Mouse (Mus musculus) neural tube, embryonic 13.5 days (tissue): Measurements from ENCODE around the gene Slc26a10. TPM values are rescaled to one million over a fixed set of nuclear protein-coding genes. Genes with fewer than 3 reads are reported as not detected.
A peak's percentile ranks its signal among the peaks of the same experiment; 100 is the strongest.
"Not testable (repeated sequence)": the region's sequence is repeated elsewhere in the genome, so short reads cannot be mapped to it uniquely, and the experiment has no call there.

Source experiments
- ATAC-seq: fragments of 200-750 bp; cut with Nextera tagmentation; 2 replicates; pipeline ENCODE4 v1.8.0; 2017; ENCODE audit warnings: low read depth, mild to moderate bottlenecking, moderate TSS enrichment, moderate library complexity
- H3K27ac ChIP-seq: fragments of 300-500 bp; sonication (generic); replicated peaks from 2 replicates; pipeline ENCODE4 v1.5.1; 2015; ENCODE audit warnings: moderate library complexity, mild to moderate bottlenecking, inconsistent platforms
- H3K27me3 ChIP-seq: fragments of 300-500 bp; sonication (generic); 2 replicates; pipeline ENCODE4 v1.6.1; 2015; ENCODE audit warnings: mild to moderate bottlenecking, inconsistent platforms
- H3K36me3 ChIP-seq: fragments of 300-500 bp; sonication (generic); 2 replicates; pipeline ENCODE4 v1.6.1; 2015; ENCODE audit warnings: mild to moderate bottlenecking, inconsistent platforms
- H3K4me1 ChIP-seq: fragments of 300-500 bp; sonication (generic); replicated peaks from 2 replicates; pipeline ENCODE4 v1.6.1; 2015; ENCODE audit warnings: inconsistent platforms
- H3K4me2 ChIP-seq: fragments of 300-500 bp; sonication (generic); 2 replicates; pipeline ENCODE4 v1.6.1; 2015; ENCODE audit warnings: inconsistent platforms, mild to moderate bottlenecking, moderate library complexity
- H3K4me3 ChIP-seq: fragments of 300-500 bp; sonication (generic); 2 replicates; pipeline ENCODE4 v1.5.1; 2015; ENCODE audit warnings: mild to moderate bottlenecking, inconsistent platforms
- H3K9ac ChIP-seq: fragments of 300-500 bp; sonication (generic); 2 replicates; pipeline ENCODE4 v1.6.1; 2015; ENCODE audit warnings: moderate library complexity, mild to moderate bottlenecking, inconsistent platforms
- H3K9me3 ChIP-seq: fragments of 300-500 bp; sonication (generic); 2 replicates; pipeline ENCODE4 v1.6.1; 2016; ENCODE audit warnings: inconsistent platforms
- WGBS: fragments of 180-500 bp; shearing (Covaris S2); methylation state at CpG from one replicate; pipeline ENCODE4 v1.1.7; 2015; 5-methylcytosine and 5-hydroxymethylcytosine counted together
- polyA plus RNA-seq: library from polyadenylated mRNA; unstranded; fragments of >200 nt; fragmentation: Nextera tagmentation; extraction: Ambion mirVana; gene quantifications from 2 replicates; pipeline ENCODE4 v1.2.1, GENCODE M21; 2015

Slc26a10 gene
- polyA plus RNA-seq, 1 experiment from 2014 or later = 0.93 TPM

DNA sequence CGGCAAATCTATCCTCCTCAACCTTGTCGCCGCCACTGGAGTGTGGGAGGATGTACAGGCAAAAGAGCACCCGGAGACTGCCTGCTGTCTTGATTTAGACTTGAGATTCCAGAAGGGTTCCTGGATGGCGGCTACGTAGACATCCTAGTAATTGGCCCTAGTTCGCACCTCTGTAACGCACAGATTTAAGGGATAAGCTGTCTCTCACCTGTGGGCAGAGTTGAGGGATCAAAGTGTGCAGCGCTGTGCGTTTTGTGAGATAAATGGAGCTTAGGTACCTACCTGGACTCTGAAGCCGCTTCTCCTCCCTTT is 14.1 kb downstream of the Slc26a10 start:
- 0 out of 2 replicates have a peak, but pooled peaks have one; percentile 1 for ATAC-seq
- H3K9ac ChIP-seq = peak overlapping the region; percentile 98
- H3K36me3 ChIP-seq = peaks cover 20% of the 10 kb centered on the region
- H3K4me3 ChIP-seq = peak overlapping the region; percentile 83
- peak overlapping the region; percentile 95 for H3K4me2 ChIP-seq
- peaks cover 62% of the 10 kb centered on the region for H3K27me3 ChIP-seq
- H3K9me3 ChIP-seq = no peaks in the 10 kb centered on the region
- peaks cover 49% of the 10 kb centered on the region for H3K4me1 ChIP-seq
- 2% methylated on average over 11 of the region's 11 CpGs for WGBS
- H3K27ac ChIP-seq = peak overlapping the region; percentile 91

DNA sequence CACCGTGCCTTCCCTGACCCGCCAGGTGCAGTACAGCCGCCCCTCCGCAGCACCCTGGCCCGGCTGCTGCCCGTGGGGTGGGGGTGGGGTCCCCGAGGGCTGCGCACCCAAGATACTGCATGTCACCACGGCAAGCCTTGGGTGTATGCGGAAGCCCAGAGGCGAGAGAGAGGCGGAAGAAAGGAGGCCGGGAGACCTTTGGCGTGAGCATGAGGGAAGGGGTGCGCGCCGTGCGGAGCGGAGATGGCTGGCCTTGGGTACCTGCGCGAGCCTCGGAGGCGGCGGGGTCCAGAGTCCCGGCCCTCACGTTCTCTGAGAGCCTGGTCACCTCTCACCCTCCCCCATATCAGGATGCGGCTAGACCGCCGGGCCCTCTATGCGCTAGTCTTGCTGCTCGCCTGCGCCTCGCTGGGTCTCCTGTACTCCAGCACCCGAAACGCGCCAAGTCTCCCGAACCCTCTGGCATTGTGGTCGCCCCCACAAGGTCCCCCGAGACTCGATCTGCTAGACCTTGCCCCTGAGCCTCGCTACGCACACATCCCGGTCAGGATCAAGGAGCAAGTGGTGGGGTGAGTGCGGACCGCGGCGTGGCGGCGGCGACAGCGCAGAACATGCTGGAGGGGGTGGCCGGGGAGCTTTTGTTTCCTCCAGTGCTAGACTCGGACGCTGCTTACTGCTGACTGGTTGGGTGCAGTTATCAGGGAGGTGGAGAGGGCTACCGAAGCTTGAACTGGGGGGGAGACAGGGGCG is 14.6 kb downstream of the Slc26a10 start:
- peak; percentile 63 for ATAC-seq
- H3K36me3 ChIP-seq = peaks cover 18% of the 10 kb centered on the region
- H3K4me2 ChIP-seq = peak overlapping the region; percentile 95
- H3K4me1 ChIP-seq = peaks cover 46% of the 10 kb centered on the region
- peak overlapping the region; percentile 83 for H3K4me3 ChIP-seq
- H3K9ac ChIP-seq = peak overlapping the region; percentile 98
- under 1% methylated on average over 56 of the region's 56 CpGs for WGBS
- H3K27ac ChIP-seq = peak overlapping the region; percentile 91
- peaks cover 57% of the 10 kb centered on the region for H3K27me3 ChIP-seq
- H3K9me3 ChIP-seq = no peaks in the 10 kb centered on the region

DNA sequence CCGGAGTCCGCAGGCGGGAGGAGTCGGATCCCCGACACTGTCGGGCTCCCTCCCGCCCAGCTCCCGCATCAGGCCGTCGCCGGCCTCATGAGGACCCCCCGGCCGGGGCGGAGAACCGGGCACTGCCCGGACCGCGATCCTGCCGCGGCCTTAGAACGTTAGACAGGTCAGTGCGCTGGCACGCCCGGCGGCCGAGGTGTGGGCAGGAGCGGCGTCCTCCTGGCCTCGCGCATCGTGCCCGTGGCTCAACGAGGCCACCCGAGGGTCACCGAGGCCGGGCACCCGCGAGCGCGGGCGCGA is 15.1 kb downstream of the Slc26a10 start:
- Histone ChIP-seq H3K36me3 (peaks cover 18% of the 10 kb centered on the region), H3K4me1 (peaks cover 41% of the 10 kb centered on the region), H3K27ac (peak overlapping the region; percentile 91), H3K4me3 (peak overlapping the region; percentile 83), H3K4me2 (peak overlapping the region; percentile 95), H3K27me3 (peaks cover 52% of the 10 kb centered on the region), H3K9me3 (no peaks in the 10 kb centered on the region), H3K9ac (peak overlapping the region; percentile 98)
- WGBS = under 1% methylated on average over 31 of the region's 42 CpGs
- ATAC-seq = peak; percentile 43; the same call in 1 of the 2 replicates

DNA sequence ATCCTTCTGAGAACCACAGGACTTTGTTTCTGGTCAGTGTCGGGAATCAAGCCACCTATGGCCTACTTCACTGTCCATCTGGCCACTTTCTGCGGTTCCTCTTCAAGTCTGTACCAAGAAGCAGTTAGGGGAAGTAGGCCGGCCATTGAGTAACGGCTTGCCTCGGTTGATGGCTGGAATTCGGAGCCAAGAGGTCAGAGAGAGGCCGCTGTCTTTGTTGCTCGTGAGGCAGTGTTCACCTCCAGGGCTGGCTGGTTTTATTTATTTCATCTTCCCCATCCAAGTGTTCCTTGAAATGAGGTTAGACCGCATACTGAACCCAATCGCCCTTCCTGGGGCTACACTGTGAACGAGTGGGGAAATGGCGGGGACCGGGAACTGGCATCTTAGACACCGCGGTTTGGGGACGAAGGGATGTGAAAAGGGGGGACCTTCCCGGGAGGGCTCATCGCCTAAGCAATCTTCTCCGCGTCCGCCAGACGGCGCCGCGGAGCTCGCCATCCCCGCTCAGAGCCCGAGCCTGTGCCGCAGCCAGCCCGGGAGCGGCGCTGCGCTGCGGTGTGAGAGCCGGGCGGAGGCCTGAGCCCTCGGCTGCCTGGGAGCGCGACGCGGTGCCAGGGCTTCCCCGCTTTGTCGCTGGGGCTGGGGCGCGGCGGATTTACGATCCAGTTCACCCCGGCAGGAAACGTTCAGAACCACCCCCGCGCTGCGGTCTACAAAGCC is 15.7 kb downstream of the Slc26a10 start, which contains the start of gene B4galnt1:
TSS of gene B4galnt1 (plus strand) at position 595 of the 723 bp plus-strand sequence.
- Histone ChIP-seq H3K4me2 (peak within 1 kb of the TSS; percentile 95), H3K4me3 (peak within 1 kb of the TSS; percentile 83), H3K9me3 (no peaks in the 10 kb centered on the region), H3K4me1 (peaks cover 36% of the 10 kb centered on the region), H3K9ac (peak within 1 kb of the TSS; percentile 98), H3K27ac (peak within 1 kb of the TSS; percentile 91), H3K36me3 (peaks cover 15% of the 10 kb centered on the region), H3K27me3 (peaks cover 46% of the 10 kb centered on the region)
- ATAC-seq = peak; percentile 90
- 2% methylated on average over 51 of the region's 52 CpGs for WGBS

DNA sequence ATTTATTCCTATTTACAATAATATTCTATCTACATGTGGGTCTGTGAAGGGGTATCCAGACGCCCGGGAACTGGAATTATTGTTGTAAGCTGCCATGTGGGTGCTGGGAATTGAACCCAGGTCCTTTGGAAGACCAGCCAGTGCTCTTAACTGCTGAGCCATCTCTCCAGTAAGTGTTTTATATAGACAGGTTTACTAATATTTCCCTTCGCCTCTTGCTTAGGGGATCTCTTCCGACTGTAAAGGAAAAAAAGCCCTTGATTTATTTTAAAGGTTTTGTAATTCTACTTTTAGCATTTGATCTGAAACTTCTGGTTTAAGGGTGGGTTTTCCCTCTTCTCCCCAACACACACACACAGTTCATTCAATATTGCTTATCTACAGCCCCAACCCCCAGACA is 16.3 kb downstream of the Slc26a10 start:
- H3K9ac ChIP-seq = peak overlapping the region; percentile 98

DNA sequence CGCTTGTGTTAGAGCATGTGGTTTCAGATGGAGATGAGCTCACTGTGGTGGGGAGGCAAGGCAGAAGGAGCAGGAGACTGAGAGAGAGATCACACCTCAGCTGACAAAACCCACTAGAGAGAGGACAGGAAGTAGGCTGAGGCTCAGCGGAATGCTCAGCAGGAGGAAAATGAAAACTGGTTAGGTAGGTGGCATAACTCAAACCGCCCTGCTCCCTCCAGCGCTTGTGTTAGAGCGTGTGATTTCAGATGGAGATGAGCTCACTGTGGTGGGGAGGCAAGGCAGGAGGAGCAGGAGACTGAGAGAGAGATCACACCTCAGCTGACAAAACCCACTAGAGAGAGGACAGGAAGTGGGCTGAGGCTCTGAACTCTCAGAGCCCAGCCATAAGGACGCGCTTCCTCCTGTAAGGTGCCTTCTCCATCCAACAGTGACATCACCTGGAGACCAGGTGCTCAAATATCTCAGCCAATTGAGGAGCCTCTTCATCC is 17.6 kb downstream of the Slc26a10 start:
- not testable (repeated sequence) for H3K9ac ChIP-seq, H3K27ac ChIP-seq, H3K9me3 ChIP-seq, H3K4me3 ChIP-seq, H3K36me3 ChIP-seq, H3K4me2 ChIP-seq, ATAC-seq
- H3K27me3 ChIP-seq = peaks cover 27% of the 10 kb centered on the region
- WGBS = 68% methylated on average over 7 of the region's 7 CpGs
- H3K4me1 ChIP-seq = peaks cover 28% of the 10 kb centered on the region

More for the DNA sequence above, 16.3 kb downstream of the Slc26a10 start:
- Histone ChIP-seq H3K9me3 (no peaks in the 10 kb centered on the region), H3K4me2 (peak overlapping the region; percentile 95), H3K4me1 (peaks cover 31% of the 10 kb centered on the region), H3K4me3 (peak overlapping the region; percentile 83), H3K27ac (peak overlapping the region; percentile 91; the same call in 1 of the 2 replicates), H3K36me3 (peaks cover 9% of the 10 kb centered on the region), H3K27me3 (peaks cover 40% of the 10 kb centered on the region)
- 95% methylated on average over 4 of the region's 4 CpGs for WGBS
- ATAC-seq = no peak

DNA sequence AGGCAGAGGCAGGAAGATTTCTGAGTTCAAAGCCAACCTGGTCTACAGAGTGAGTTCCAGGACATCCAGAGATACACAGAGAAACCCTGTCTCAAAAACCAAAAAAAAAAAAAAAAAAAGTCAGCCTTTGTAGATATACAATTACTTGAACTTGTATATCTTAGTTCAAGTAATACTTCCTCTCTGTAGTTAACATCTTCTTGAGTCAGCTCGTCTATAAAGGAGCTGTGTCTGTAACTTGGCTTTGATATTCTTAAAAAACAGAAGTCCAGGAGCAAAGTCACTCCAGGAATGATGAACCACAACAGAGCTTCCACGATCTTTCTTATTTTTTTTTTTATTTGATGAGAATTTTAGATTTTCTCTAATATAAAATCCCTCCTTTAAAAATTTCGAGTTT is 19.7 kb downstream of the Slc26a10 start:
- 75% methylated on average over 3 of the region's 3 CpGs for WGBS
- ATAC-seq = no peak
- Histone ChIP-seq H3K27me3 (peaks cover 8% of the 10 kb centered on the region; the same call in 1 of the 2 replicates), H3K4me2 (no peak overlapping the region), H3K27ac (no peak overlapping the region), H3K9ac (no peak overlapping the region), H3K4me3 (no peak overlapping the region), H3K36me3 (no peaks in the 10 kb centered on the region), H3K4me1 (peaks cover 11% of the 10 kb centered on the region), H3K9me3 (no peaks in the 10 kb centered on the region)

DNA sequence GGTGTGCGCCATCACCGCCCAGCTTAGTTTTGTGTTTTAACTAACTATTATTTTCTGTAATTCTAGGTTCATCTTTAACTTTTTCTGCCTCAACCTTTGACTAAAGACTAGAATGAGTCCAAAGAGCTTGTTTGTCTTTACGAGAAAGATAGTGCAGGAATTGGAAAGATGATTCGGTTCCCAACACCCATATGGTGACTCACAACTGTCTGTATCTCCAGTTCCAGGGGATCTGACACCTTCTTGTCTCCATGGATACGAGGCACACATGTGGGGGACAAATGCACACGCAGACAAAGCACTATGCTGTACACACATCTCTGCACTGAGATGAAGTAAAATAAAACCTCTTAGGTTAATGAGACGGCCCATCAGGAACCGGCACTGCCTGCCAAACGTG is 20.4 kb downstream of the Slc26a10 start:
- H3K4me3 ChIP-seq = no peak overlapping the region
- no peak overlapping the region for H3K27ac ChIP-seq
- no peak overlapping the region for H3K9ac ChIP-seq
- 0 out of 2 replicates have a peak, but pooled peaks cover 5% of the 10 kb centered on the region for H3K27me3 ChIP-seq
- 84% methylated on average over 9 of the region's 9 CpGs for WGBS
- H3K9me3 ChIP-seq = no peaks in the 10 kb centered on the region
- ATAC-seq = no peak
- no peaks in the 10 kb centered on the region for H3K36me3 ChIP-seq
- H3K4me2 ChIP-seq = no peak overlapping the region
- peaks cover 6% of the 10 kb centered on the region for H3K4me1 ChIP-seq

DNA sequence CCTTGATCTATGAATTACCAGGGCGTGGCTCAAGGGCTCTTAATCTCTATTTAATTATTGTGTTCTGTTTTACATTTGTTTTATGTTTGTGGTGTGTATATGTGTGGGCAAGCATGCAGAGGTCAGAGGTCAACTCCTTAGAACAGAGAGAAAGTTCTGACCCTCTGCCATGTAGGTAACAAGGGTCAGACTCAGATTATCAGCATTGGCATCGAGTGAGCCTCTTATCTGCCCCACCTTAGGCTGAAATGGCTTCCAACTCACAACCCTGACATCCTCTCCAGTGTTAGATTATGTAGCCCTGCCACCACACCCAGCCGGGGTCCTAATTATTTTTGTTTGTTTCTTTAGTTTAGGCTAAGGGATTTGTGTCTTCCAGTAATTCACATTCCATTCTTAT is 22.0 kb downstream of the Slc26a10 start:
- ATAC-seq = no peak
- Histone ChIP-seq H3K4me1 (no peaks in the 10 kb centered on the region), H3K27me3 (0 out of 2 replicates have a peak, but pooled peaks cover under 1% of the 10 kb centered on the region), H3K36me3 (no peaks in the 10 kb centered on the region), H3K9me3 (no peaks in the 10 kb centered on the region), H3K27ac (no peak overlapping the region), H3K4me2 (no peak overlapping the region), H3K4me3 (no peak overlapping the region), H3K9ac (no peak overlapping the region)
- 83% methylated on average over 3 of the region's 3 CpGs for WGBS

DNA sequence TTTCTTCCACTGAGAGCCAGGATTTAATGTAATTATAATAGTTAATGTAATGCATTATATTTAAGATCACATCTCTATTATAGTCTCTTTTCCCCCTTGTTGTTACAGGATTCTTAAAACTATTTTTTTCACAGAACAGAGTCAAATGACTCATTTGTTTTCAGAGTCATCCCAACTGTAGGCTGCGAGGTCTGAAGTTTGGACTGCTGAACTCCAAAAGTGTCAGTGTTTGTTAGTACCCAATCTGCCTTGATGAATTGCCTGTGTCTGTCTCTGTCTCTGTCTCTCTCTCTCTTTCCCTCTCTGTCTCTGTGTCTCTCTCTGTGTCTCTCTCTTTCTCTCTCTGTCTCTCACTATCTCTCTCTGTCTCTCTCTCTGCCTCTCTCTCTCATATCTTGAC is 23.9 kb downstream of the Slc26a10 start:
- Histone ChIP-seq H3K9me3 (no peaks in the 10 kb centered on the region), H3K27ac (no peak overlapping the region), H3K27me3 (no peaks in the 10 kb centered on the region), H3K36me3 (no peaks in the 10 kb centered on the region), H3K9ac (no peak overlapping the region), H3K4me1 (no peaks in the 10 kb centered on the region), H3K4me3 (no peak overlapping the region), H3K4me2 (no peak overlapping the region)
- WGBS = 81% methylated on average over 1 of the region's 1 CpGs
- ATAC-seq = no peak

DNA sequence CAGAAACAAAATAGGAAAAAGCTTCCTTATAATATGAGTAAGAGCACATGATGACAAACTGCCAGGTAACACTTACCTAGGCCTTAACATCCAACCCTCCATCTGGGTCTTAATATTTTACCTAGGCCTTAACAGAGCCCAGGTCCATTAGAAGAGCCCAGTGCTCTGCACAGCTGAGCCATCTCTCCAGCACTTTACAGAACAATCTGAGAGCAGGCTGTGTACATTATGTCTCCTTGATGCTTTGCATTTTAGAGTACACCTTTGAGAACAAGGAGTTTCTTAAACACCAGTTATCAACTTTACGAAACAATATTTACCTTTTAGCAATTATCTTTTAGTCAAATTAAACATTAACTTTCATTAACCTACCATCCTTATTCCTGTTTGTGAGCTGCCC is 24.4 kb downstream of the Slc26a10 start:
- no peak overlapping the region for H3K4me3 ChIP-seq
- no peak overlapping the region for H3K4me2 ChIP-seq
- no peak for ATAC-seq
- H3K9ac ChIP-seq = no peak overlapping the region
- H3K36me3 ChIP-seq = no peaks in the 10 kb centered on the region
- H3K27me3 ChIP-seq = no peaks in the 10 kb centered on the region
- no peaks in the 10 kb centered on the region for H3K4me1 ChIP-seq
- WGBS = 100% methylated on average over 1 of the region's 1 CpGs
- no peaks in the 10 kb centered on the region for H3K9me3 ChIP-seq
- no peak overlapping the region for H3K27ac ChIP-seq

DNA sequence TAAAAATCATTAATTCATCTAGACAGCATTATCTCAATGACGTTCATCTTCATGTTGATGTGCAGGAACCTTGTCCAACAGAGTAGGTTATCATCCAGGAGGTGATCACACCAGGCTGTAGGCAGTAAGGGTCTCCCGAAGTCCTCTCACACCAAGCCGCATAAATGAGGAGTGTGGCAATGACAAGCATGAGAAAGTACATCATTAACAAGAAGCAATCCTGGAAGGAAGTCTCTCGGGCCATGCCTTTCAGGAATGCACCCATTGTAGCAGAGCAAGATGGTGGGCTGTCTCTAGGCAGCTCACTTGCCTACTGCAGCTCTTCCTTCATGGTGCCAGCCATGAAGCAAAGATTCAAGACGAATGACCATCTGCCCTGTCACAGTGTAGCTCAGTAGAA is 25.8 kb downstream of the Slc26a10 start:
- Histone ChIP-seq H3K36me3 (no peaks in the 10 kb centered on the region), H3K4me2 (no peak overlapping the region), H3K27me3 (no peaks in the 10 kb centered on the region), H3K9ac (no peak overlapping the region), H3K9me3 (no peaks in the 10 kb centered on the region), H3K4me1 (no peaks in the 10 kb centered on the region), H3K4me3 (no peak overlapping the region), H3K27ac (no peak overlapping the region)
- ATAC-seq = no peak
- WGBS = 86% methylated on average over 5 of the region's 5 CpGs
